Mouse (Mus musculus): Measurements from ENCODE around the gene Daam1. TPM values are rescaled to one million over a fixed set of nuclear protein-coding genes. Genes with fewer than 3 reads are reported as not detected.
"Not testable (repeated sequence)": the region's sequence is repeated elsewhere in the genome, so short reads cannot be mapped to it uniquely, and the experiment has no call there.

Gene Daam1
- total RNA-seq, 2 experiments from 2014 or later = 12.3 to 14.6 TPM

DNA sequence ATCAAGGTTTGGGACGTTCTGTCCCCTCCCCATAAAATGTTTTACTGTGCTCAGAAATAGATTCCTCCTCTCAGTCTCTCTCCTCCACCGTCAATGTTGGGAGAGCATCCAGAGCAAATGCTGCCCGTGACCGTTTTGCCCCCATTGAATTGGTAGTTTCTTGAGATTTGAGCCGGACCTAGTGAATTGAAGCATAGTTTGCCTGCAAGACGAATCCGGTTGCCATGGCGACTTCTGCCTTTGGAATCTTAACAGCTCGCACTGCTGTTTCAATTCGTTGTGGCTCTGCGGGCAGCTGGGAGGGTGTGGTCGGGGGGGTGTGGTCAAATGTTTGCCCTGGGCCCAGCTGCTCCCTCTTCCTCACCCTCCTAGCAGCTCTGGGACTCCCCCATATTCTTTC lies 1.3 kb downstream of the Daam1 start:
- peak; percentile 45 for ATAC-seq (ENCODE audit: poor library complexity, severe bottlenecking)

GRCm38 (mm10) chr12:71834041-71834440 lies 3.2 kb downstream of the Daam1 start:
- ATAC-seq (ENCODE audit: poor library complexity, severe bottlenecking) = no peak

- peak; percentile 28 for ATAC-seq (ENCODE audit: poor library complexity, severe bottlenecking)
These were observed 5.2 kb downstream of the Daam1 start for GRCm38 (mm10) chr12:71835966-71836668.

- no peak for ATAC-seq (ENCODE audit: poor library complexity, severe bottlenecking)
These were observed 5.9 kb downstream of the Daam1 start for GRCm38 (mm10) chr12:71836776-71837175.

GRCm38 (mm10) chr12:71837576-71837975 lies 6.7 kb downstream of the Daam1 start:
- no peak for ATAC-seq (ENCODE audit: poor library complexity, severe bottlenecking)

DNA sequence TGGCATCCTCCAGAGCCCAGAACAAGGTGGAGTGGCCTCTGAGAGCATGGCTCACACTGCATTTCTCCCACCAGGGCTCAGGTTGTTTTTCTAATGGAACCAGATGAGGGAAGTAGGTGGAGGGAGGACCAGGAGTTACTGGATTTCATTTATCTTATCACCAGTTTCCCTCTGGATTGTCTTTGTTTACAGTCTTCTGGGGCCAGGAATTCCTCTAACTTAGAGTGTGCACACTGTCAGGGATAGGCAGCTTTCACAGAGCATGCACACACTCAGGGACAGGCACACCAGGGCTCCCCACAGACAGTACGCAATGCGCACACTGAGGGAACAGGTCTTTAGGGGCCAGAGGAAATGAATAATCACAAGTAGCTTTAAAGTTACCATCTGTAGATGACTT lies 7.4 kb downstream of the Daam1 start:
- no peak for ATAC-seq (ENCODE audit: poor library complexity, severe bottlenecking)

- no peak for ATAC-seq (ENCODE audit: poor library complexity, severe bottlenecking)
These were observed 8.8 kb downstream of the Daam1 start for GRCm38 (mm10) chr12:71839653-71840052.

GRCm38 (mm10) chr12:71840430-71841186 lies 9.7 kb downstream of the Daam1 start:
- ATAC-seq (ENCODE audit: poor library complexity, severe bottlenecking) = no peak

DNA sequence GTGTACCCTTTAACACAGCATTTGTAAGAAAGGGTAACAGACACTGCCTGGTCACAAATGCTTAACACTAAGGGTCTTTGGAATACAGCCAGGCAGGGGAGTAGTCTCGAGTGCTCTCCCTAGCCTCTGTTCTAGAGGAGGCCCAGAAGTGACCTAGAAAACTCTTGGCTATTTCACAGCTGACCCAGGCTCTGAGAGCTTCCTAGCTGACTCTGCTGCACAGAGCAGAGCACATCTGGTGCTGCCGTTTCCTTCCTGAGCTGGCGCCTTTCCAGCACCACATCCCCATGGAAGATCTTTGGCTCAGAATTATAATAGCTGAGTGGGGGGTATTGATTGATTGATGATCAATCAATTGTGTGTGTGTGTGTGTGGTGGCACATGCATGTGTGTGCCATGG lies 11.1 kb downstream of the Daam1 start:
- ATAC-seq (ENCODE audit: poor library complexity, severe bottlenecking) = no peak

GRCm38 (mm10) chr12:71842588-71842987 lies 11.7 kb downstream of the Daam1 start:
- no peak for ATAC-seq (ENCODE audit: poor library complexity, severe bottlenecking)

DNA sequence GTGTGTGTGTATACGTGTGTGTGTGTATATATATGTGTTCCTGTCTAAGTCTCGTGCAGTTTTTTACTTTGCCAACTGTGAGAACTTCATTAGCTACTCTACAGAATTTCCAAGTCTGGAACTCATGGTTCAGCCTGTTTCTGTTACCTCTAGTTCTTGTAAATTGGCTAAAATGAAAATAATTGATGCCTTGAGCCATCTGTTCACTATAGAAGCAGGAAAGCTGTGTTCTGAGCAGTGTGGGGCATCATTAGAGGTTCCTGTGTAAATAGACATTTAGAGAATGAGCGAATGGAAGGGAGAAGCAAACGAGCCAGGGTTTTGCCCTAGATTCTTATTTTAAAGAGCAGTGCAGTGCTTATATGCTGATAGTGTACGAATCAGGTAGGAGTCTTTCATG lies 14.6 kb downstream of the Daam1 start:
- no peak for ATAC-seq (ENCODE audit: poor library complexity, severe bottlenecking)

GRCm38 (mm10) chr12:71846416-71846815 lies 15.5 kb downstream of the Daam1 start:
- not testable (repeated sequence) for ATAC-seq (ENCODE audit: poor library complexity, severe bottlenecking)

DNA sequence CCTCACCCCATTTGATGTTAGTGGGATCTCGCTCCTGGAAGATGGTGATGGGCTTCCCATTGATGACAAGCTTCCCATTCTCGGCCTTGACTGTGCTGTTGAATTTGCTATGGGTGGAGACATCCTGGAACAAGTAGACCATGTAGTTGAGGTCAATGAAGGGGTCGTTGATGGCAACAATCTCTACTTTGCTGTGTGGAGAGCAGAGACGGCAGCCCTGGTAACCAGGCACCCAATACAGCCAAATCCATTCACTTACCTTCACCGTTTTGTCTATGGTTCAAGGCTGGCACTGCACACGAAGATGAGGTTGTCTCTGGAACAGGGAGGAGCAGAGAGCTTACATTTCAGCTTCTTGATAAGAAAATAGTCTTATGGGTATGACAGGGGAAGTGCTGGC lies 16.1 kb downstream of the Daam1 start:
- ATAC-seq (ENCODE audit: poor library complexity, severe bottlenecking) = not testable (repeated sequence)

DNA sequence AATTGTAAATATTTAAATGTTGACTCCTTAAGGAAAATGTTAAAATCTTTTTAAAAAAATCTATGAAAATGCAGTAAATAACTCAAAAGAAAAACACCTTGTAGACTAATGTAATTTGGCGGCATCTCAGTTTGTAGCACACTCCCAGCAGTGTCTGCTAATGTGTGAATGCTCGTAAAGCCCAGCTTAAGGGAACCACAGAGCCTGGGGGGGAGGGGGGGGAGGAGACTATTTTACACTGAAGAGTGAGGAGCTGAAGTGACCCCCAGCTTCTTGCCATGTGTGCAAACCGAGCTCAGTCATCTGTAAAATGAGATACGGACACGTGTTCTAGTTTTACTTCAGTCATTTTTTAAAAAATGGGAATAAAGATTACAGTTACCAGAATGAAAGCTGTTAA lies 16.7 kb downstream of the Daam1 start:
- ATAC-seq (ENCODE audit: poor library complexity, severe bottlenecking) = no peak

- no peak for ATAC-seq (ENCODE audit: poor library complexity, severe bottlenecking)
These were observed 17.3 kb downstream of the Daam1 start for GRCm38 (mm10) chr12:71848037-71848776.

DNA sequence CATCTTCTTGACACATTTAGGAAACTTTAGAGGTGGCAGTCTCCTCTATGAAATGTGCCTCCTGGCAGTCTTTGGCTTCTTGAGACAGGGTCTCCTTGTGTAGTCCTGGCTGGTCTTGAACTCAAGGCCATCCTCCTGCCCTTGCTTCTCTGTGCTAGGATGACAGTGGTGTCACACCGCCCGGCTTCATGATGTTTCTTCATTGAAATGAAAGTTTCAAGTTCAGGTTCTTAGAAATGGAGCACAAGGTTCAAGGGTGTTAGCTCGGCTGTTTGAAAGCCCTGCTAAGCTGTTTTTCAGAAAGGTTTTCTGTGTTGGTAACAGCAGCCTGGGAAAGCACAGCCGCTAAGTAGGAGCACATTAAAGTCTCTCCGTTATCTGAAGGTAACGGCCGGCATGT lies 18.2 kb downstream of the Daam1 start:
- no peak for ATAC-seq (ENCODE audit: poor library complexity, severe bottlenecking)

GRCm38 (mm10) chr12:71850135-71850534 lies 19.3 kb downstream of the Daam1 start:
- no peak for ATAC-seq (ENCODE audit: poor library complexity, severe bottlenecking)

- no peak for ATAC-seq (ENCODE audit: poor library complexity, severe bottlenecking)
These were observed 21.8 kb downstream of the Daam1 start for GRCm38 (mm10) chr12:71852678-71853077.

DNA sequence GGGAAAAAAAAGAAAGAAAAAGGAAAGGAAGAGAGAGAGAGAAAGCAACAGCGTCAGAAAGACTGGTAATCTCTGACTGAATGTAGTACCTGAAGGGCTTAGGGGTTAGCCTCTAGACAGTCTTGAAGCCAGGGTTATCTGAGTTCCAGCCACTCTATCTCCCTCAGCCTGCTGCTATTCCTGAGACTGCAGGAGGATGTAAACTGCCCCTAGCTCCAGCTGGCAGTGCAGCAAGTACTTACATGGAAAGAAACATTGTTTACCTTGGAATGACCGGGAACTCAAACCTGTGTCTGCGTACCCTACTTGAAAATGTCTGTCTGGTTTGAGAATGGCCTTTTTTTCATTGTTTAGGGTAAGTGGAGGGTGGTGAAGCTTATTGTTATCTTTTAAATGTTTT lies 22.8 kb downstream of the Daam1 start:
- no peak for ATAC-seq (ENCODE audit: poor library complexity, severe bottlenecking)

- no peak for ATAC-seq (ENCODE audit: poor library complexity, severe bottlenecking)
These were observed 23.3 kb downstream of the Daam1 start for GRCm38 (mm10) chr12:71854191-71854590.

DNA sequence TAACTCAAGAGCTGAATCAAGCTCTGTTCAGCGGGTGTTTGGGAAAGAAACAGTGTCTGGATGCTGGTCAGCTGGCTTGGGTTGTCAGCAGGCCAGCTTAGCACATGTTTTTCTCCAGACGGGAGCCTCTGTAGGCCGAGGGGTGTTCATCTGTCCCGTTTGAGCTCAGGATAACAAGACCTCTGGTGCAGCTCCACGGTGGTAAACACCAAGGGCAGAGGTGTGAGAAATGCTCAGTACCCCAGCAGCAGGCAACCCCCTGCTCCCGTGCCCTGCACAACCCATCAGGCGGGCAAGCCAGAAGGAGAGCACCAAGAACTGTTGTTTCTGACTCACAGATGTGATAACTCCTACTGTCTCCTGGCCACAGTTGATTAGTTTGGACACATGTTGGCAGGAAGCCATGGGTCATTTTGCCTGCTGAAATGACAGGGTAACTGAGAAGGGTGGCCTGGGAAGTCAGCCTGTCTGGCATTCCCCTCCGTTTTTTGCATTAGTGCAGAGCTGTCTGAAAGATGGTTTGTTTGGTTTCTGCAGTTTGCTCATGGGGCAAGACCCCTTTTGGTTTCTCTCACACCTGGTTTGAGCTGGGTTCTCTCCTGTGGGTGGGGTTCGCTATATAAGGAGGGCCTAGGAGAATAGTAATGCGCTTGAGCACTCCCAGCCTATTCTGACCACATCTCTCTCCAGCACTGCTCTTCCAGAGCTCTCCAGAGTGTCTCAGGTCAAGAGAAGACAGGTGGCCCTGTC lies 25.0 kb downstream of the Daam1 start:
- ATAC-seq (ENCODE audit: poor library complexity, severe bottlenecking) = no peak

Measured in megakaryocyte, adult 5-6 weeks (primary cell).